Mouse (Mus musculus) CH12F3 (cell line): ENCODE data around the gene Dnph1.
"Not testable (repeated sequence)": the region's sequence is repeated elsewhere in the genome, so short reads cannot be mapped to it uniquely, and the experiment has no call there.

Source experiments
- in situ Hi-C: fragments of 300-500 bp; cut with MboI; formaldehyde crosslinking; loops from 2 replicates; pipeline ENCODE4 v1.14.3; 2020; ENCODE audit warnings: low sequenced_read_pairs

Gene Dnph1

GRCm38 (mm10) chr17:46496623-46497434 lies at the start of gene Dnph1:
TSS of gene Dnph1 (plus strand) at chr17:46496711.
- in situ Hi-C loops: no loop called here

- in situ Hi-C loops: no loop called here
These were observed 43.8 kb upstream of the Dnph1 start for GRCm38 (mm10) chr17:46452683-46453082.

GRCm38 (mm10) chr17:46453302-46453948 lies 43.1 kb upstream of the Dnph1 start:
- in situ Hi-C loops: no loop called here

- in situ Hi-C loops: no loop called here
These were observed 42.5 kb upstream of the Dnph1 start for GRCm38 (mm10) chr17:46453970-46454411.

DNA sequence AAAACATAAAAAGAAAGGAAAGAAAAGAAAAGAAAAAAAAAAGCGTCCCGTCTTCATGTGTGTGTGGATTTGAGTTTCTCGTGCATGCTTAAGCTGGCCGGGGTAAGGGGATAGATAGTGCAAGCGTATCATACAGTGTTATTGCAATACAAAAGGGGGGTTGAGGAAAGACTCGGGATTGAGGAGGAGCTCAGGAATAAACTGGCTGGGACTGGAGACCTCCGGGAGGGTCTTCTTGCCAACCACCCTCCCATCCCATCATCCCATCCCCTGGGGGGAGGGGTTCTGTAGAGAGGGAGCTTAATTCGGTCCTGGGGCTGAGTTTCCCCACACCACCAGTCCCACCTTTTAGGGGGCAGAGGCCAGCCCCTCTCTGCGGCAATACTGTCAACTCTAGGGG lies 42.0 kb upstream of the Dnph1 start:
- in situ Hi-C loops: no loop called here

- in situ Hi-C loops: no loop called here
These were observed 41.3 kb upstream of the Dnph1 start for GRCm38 (mm10) chr17:46455110-46455691.

- in situ Hi-C loops: no loop called here
These were observed 38.7 kb upstream of the Dnph1 start for GRCm38 (mm10) chr17:46457791-46458190.

- in situ Hi-C loops: no loop called here
These were observed 38.1 kb upstream of the Dnph1 start for GRCm38 (mm10) chr17:46458439-46458838.

GRCm38 (mm10) chr17:46460673-46461072 lies 35.8 kb upstream of the Dnph1 start:
- in situ Hi-C loops: no loop called here

DNA sequence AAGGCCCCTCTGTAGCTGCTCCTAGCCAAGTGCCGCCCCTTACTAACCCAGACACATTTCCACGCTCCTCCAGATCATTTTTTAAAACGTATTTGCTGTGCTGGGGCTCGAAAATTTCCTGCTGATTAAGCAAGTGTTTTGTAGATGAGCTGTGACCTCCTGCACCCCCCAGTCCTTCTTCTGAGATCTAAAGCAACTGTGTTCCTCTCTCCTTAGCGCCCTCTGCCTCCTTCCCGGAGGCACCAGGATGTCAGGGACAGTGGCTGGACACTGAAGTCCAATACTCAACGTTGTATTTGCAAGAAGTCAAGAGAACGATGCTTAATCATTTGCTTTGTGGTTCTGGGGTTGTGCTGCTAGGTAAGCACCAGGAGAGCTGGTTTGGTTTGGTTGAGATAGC lies 35.2 kb upstream of the Dnph1 start:
- in situ Hi-C loops: no loop called here

GRCm38 (mm10) chr17:46462226-46462625 lies 34.3 kb upstream of the Dnph1 start:
- in situ Hi-C loops: no loop called here

DNA sequence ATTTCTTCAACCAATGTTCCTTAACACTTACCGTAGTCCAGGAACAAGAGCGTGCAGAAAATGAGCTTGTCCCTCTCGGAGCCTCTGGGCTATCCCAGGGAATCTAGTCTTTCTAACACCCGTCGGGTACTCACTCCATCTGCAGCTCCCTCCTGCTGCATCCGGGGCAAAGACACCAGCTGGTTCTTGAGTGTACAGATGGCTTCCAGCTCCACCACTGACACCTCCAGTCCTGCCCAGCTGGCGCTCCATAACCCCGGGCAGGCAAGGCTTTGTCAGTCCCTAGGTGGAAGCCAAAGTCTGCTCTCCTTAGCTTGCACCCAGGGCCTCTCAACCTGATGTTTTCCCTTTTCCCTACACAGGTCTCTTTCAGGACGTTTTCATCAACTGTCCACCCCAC lies 28.7 kb upstream of the Dnph1 start:
- in situ Hi-C loops: no loop called here

GRCm38 (mm10) chr17:46476601-46477000 lies 19.9 kb upstream of the Dnph1 start:
- in situ Hi-C loops: no loop called here

GRCm38 (mm10) chr17:46477286-46477685 lies 19.2 kb upstream of the Dnph1 start:
- in situ Hi-C loops: no loop called here

- in situ Hi-C loops: no loop called here
These were observed 12.9 kb upstream of the Dnph1 start for GRCm38 (mm10) chr17:46483561-46484001.

GRCm38 (mm10) chr17:46484021-46484431 lies 12.5 kb upstream of the Dnph1 start:
- in situ Hi-C loops: no loop called here

- in situ Hi-C loops: no loop called here
These were observed 12.0 kb upstream of the Dnph1 start for GRCm38 (mm10) chr17:46484461-46484875.

- in situ Hi-C loops: no loop called here
These were observed 9.5 kb upstream of the Dnph1 start for GRCm38 (mm10) chr17:46486995-46487394.

GRCm38 (mm10) chr17:46487431-46487830 lies 9.1 kb upstream of the Dnph1 start, which contains the start of gene Ttbk1:
TSS of gene Ttbk1 (minus strand) at chr17:46487675.
- in situ Hi-C loops: no loop called here

GRCm38 (mm10) chr17:46495486-46495885 lies 1.0 kb upstream of the Dnph1 start:
- in situ Hi-C loops: no loop called here

DNA sequence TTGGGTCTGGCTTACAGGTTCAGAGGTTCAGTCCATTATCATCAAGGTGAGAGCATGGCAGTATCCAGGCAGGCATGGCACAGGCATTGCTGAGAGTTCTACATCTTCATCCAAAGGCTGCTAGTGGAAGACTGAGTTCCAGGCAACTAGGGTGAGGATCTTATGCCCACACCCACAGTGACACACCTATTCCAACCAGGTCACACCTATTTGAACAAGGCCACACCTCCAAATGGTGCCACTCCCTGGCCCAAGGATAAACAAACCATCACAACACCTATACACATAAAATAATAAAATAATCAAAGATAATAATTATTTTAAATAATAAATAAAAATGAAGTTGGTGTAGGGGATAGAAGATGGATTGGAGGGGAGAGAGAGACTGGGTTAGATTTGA lies 430 bp upstream of the Dnph1 start:
- in situ Hi-C loops: not testable (repeated sequence)

DNA sequence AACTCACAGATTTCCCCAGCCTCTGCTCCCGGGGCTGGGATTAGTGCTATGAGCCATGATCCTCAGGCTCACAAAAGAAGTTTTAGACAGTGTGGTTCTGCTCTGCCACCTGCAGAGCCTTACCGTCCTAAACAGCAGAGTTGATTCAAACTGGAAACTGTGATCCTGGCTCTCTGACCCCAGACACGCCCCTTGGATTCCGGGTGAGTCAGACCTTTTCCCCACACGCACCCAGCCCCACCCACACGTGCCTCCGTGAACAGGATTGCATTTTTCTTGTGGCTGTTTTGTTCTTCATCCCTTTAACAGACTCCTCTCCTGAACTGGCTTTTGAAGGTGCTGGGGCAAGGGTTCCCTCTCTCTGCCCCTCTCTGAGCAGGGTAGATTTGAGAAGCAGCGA lies 1.4 kb downstream of the Dnph1 start:
- in situ Hi-C loops: no loop called here
